Mouse (Mus musculus): ENCODE data around the gene Mdm2. TPM values are rescaled to one million over a fixed set of nuclear protein-coding genes. Genes with fewer than 3 reads are reported as not detected.

Gene Mdm2
- polyA plus RNA-seq, 1 experiment = 83.0 TPM

- no peak for DNase-seq
- no peak overlapping the region for H3K4me3 ChIP-seq (ENCODE audit: control insufficient read depth, insufficient read depth, low read length)
- H3K36me3 ChIP-seq (ENCODE audit: control insufficient read depth, insufficient read depth, low read length) = no peaks in the 10 kb centered on the region
- H3K4me1 ChIP-seq (replicated peaks; ENCODE audit: control insufficient read depth, insufficient read depth, low read length) = peaks cover 11% of the 10 kb centered on the region
- no peaks in the 10 kb centered on the region; the same call in 1 of the 2 replicates for H3K27me3 ChIP-seq (ENCODE audit: control insufficient read depth, insufficient read depth, low read length)
- 94% methylated on average over 13 of the region's 13 CpGs for WGBS
- no peak overlapping the region for H3K27ac ChIP-seq (ENCODE audit: control insufficient read depth, insufficient read depth, low read length)
- TF ChIP-seq POLR2A (IDR thresholded peaks at IDR 0.05; ENCODE audit: control insufficient read depth, extremely low read depth, insufficient read depth, low read length, poor library complexity) (no peak), CTCF (IDR thresholded peaks at IDR 0.05; ENCODE audit: borderline replicate concordance, control insufficient read depth, extremely low read depth, insufficient read depth, low read length, poor library complexity) (no peak)
Observed at GRCm38 (mm10) chr10:117671930-117672666, 38.5 kb downstream of the Mdm2 start.

- Histone ChIP-seq H3K4me1 (replicated peaks; ENCODE audit: control insufficient read depth, insufficient read depth, low read length) (peaks cover 6% of the 10 kb centered on the region; the same call in 1 of the 2 replicates), H3K36me3 (ENCODE audit: control insufficient read depth, insufficient read depth, low read length) (no peaks in the 10 kb centered on the region), H3K4me3 (ENCODE audit: control insufficient read depth, insufficient read depth, low read length) (no peak overlapping the region), H3K27me3 (ENCODE audit: control insufficient read depth, insufficient read depth, low read length) (no peaks in the 10 kb centered on the region; the same call in 1 of the 2 replicates), H3K27ac (ENCODE audit: control insufficient read depth, insufficient read depth, low read length) (no peak overlapping the region)
- TF ChIP-seq POLR2A (IDR thresholded peaks at IDR 0.05; ENCODE audit: control insufficient read depth, extremely low read depth, insufficient read depth, low read length, poor library complexity) (no peak), CTCF (IDR thresholded peaks at IDR 0.05; ENCODE audit: borderline replicate concordance, control insufficient read depth, extremely low read depth, insufficient read depth, low read length, poor library complexity) (no peak)
- DNase-seq = no peak
- 94% methylated on average over 9 of the region's 9 CpGs for WGBS
Observed at GRCm38 (mm10) chr10:117671266-117671665, 39.3 kb downstream of the Mdm2 start.

DNA sequence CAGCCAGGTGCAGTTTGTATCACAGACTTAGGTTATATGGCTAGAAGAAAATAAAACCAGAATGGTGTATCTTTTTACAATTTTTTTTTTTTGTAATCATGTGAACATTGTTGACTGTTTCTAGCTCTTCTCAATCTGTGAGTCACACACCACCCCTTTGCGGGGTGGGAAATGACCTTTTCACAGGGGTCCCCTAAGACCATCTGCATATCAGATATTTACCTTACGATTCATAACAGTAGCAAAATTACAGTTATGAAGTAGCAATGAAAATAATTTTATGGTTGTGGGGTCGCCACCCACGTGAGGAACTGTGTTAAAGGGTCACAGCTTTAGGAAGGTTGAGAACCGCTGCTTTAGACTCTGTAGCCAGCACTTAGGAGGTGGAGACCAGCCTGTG lies 39.8 kb downstream of the Mdm2 start:
- Histone ChIP-seq H3K36me3 (ENCODE audit: control insufficient read depth, insufficient read depth, low read length) (no peaks in the 10 kb centered on the region), H3K27me3 (ENCODE audit: control insufficient read depth, insufficient read depth, low read length) (no peaks in the 10 kb centered on the region; the same call in 1 of the 2 replicates), H3K4me1 (replicated peaks; ENCODE audit: control insufficient read depth, insufficient read depth, low read length) (peaks cover 4% of the 10 kb centered on the region; the same call in 1 of the 2 replicates), H3K27ac (ENCODE audit: control insufficient read depth, insufficient read depth, low read length) (no peak overlapping the region), H3K4me3 (ENCODE audit: control insufficient read depth, insufficient read depth, low read length) (no peak overlapping the region)
- no peak for DNase-seq
- TF ChIP-seq POLR2A (IDR thresholded peaks at IDR 0.05; ENCODE audit: control insufficient read depth, extremely low read depth, insufficient read depth, low read length, poor library complexity) (no peak), CTCF (IDR thresholded peaks at IDR 0.05; ENCODE audit: borderline replicate concordance, control insufficient read depth, extremely low read depth, insufficient read depth, low read length, poor library complexity) (no peak)
- WGBS = 94% methylated on average over 5 of the region's 5 CpGs

GRCm38 (mm10) chr10:117670092-117670491 lies 40.5 kb downstream of the Mdm2 start:
- H3K36me3 ChIP-seq (ENCODE audit: control insufficient read depth, insufficient read depth, low read length) = no peaks in the 10 kb centered on the region
- 93% methylated on average over 3 of the region's 3 CpGs for WGBS
- no peaks in the 10 kb centered on the region; the same call in 1 of the 2 replicates for H3K27me3 ChIP-seq (ENCODE audit: control insufficient read depth, insufficient read depth, low read length)
- H3K4me1 ChIP-seq (replicated peaks; ENCODE audit: control insufficient read depth, insufficient read depth, low read length) = peaks cover 3% of the 10 kb centered on the region; the same call in 1 of the 2 replicates
- no peak overlapping the region for H3K4me3 ChIP-seq (ENCODE audit: control insufficient read depth, insufficient read depth, low read length)
- H3K27ac ChIP-seq (ENCODE audit: control insufficient read depth, insufficient read depth, low read length) = no peak overlapping the region
- no peak for DNase-seq
- no peak for TF ChIP-seq POLR2A (IDR thresholded peaks at IDR 0.05; ENCODE audit: control insufficient read depth, extremely low read depth, insufficient read depth, low read length, poor library complexity)
- TF ChIP-seq CTCF (IDR thresholded peaks at IDR 0.05; ENCODE audit: borderline replicate concordance, control insufficient read depth, extremely low read depth, insufficient read depth, low read length, poor library complexity) = no peak

DNA sequence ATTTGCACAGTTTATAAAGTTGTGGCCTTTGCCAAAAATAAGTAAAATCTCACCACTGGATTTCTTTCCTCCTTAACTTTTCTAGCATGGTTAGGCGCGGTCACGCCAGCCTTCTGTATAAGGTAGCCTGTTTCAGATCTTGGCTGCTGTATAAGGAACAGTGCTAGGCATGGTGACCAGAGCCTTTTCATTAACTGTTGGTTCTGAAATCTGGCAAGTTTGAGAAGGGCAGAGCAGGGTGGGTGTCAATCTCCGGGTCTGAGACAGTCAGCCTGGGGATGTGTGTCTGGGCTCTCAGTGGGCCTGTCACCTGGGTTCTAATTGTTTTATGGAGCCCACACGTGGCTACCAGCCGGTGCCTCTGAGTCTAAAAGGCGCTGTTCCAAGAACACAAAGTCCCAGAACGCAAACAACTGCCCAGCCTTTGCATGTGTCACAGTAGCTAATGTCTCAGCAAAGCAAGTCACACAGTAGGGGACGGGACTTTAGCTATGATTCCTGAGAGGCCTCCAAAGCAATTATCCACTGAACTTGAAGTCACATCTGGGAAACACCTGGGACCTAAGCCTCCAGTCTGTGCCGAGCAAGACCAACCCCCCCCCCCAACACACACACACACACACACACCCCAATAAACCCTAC lies 41.0 kb downstream of the Mdm2 start:
- no peaks in the 10 kb centered on the region for H3K4me1 ChIP-seq (replicated peaks; ENCODE audit: control insufficient read depth, insufficient read depth, low read length)
- no peaks in the 10 kb centered on the region; the same call in 1 of the 2 replicates for H3K27me3 ChIP-seq (ENCODE audit: control insufficient read depth, insufficient read depth, low read length)
- DNase-seq = no peak
- no peak overlapping the region for H3K27ac ChIP-seq (ENCODE audit: control insufficient read depth, insufficient read depth, low read length)
- no peak overlapping the region for H3K4me3 ChIP-seq (ENCODE audit: control insufficient read depth, insufficient read depth, low read length)
- no peaks in the 10 kb centered on the region for H3K36me3 ChIP-seq (ENCODE audit: control insufficient read depth, insufficient read depth, low read length)
- TF ChIP-seq POLR2A (IDR thresholded peaks at IDR 0.05; ENCODE audit: control insufficient read depth, extremely low read depth, insufficient read depth, low read length, poor library complexity) (no peak), CTCF (IDR thresholded peaks at IDR 0.05; ENCODE audit: borderline replicate concordance, control insufficient read depth, extremely low read depth, insufficient read depth, low read length, poor library complexity) (no peak)
- 94% methylated on average over 10 of the region's 10 CpGs for WGBS

DNA sequence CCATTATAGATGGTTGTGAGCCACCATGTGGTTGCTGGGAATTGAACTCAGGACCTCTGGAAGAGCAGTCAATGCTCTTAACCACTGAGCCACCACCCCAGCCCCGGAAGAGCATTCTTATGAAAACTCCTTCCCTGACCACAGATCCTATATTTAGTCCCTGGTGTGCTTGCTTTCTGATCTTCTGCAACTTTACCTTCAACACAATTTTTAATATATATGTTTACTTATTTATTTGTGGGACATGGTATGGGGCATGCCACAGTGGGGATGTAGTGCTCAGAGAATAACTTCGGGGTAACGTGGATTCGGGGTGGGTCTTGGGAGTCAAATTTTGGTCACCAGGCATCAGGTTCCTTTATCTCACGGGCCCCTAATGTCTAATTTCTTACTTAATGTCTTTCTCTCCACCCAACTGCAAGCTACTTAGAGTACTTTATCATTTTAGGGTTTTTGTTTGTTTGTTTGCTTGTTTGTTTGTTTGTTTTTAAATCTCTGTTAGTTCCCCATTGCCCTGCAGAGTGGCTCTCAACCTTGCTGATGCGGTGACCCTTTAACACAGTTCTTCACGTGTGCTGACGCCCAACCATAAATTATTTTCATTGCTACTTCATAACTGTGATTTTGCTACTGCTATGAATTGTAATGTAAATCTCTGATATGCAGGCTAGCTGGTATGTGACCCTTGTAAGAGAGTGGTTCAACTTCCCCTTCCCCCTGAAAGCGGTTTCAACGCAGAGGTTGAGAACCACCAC lies 41.8 kb downstream of the Mdm2 start:
- WGBS = 85% methylated on average over 10 of the region's 10 CpGs
- Histone ChIP-seq H3K4me1 (replicated peaks; ENCODE audit: control insufficient read depth, insufficient read depth, low read length) (no peaks in the 10 kb centered on the region; the same call in 1 of the 2 replicates), H3K27me3 (ENCODE audit: control insufficient read depth, insufficient read depth, low read length) (no peaks in the 10 kb centered on the region), H3K27ac (ENCODE audit: control insufficient read depth, insufficient read depth, low read length) (no peak overlapping the region), H3K4me3 (ENCODE audit: control insufficient read depth, insufficient read depth, low read length) (no peak overlapping the region), H3K36me3 (ENCODE audit: control insufficient read depth, insufficient read depth, low read length) (no peaks in the 10 kb centered on the region)
- TF ChIP-seq CTCF (IDR thresholded peaks at IDR 0.05; ENCODE audit: borderline replicate concordance, control insufficient read depth, extremely low read depth, insufficient read depth, low read length, poor library complexity) = no peak
- no peak for TF ChIP-seq POLR2A (IDR thresholded peaks at IDR 0.05; ENCODE audit: control insufficient read depth, extremely low read depth, insufficient read depth, low read length, poor library complexity)
- no peak for DNase-seq

Measured in thymus, adult 2 months (tissue).